Mouse (Mus musculus) midbrain, postnatal 0 days (tissue): ENCODE data around the gene Gm45844. TPM values are rescaled to one million over a fixed set of nuclear protein-coding genes. Genes with fewer than 3 reads are reported as not detected.
"Not testable (repeated sequence)": the region's sequence is repeated elsewhere in the genome, so short reads cannot be mapped to it uniquely, and the experiment has no call there.

Experiments
- ATAC-seq: fragments of 200-750 bp; cut with Nextera tagmentation; 2 replicates; pipeline ENCODE4 v1.8.0; 2017; ENCODE audit warnings: moderate number of reproducible peaks, mild to moderate bottlenecking, moderate TSS enrichment, moderate library complexity; ENCODE audit not compliant: low FRiP score
- DNase-seq: peaks from one replicate; pipeline ENCODE4 v3.0.0-alpha.2; 2015; ENCODE audit warnings: low spot score
- H3K27ac ChIP-seq: fragments of 300-500 bp; sonication (generic); 2 replicates; pipeline ENCODE4 v1.5.1; 2014; ENCODE audit warnings: low read depth, mild to moderate bottlenecking, low read length, mixed read lengths
- H3K27me3 ChIP-seq: fragments of 300-500 bp; sonication (generic); 2 replicates; pipeline ENCODE4 v1.6.1; 2014; ENCODE audit warnings: low read length, control low read depth, mixed read lengths; ENCODE audit not compliant: insufficient read depth
- H3K36me3 ChIP-seq: fragments of 300-500 bp; sonication (generic); 2 replicates; pipeline ENCODE4 v1.6.1; 2014; ENCODE audit warnings: low read length, control low read depth, mixed read lengths; ENCODE audit not compliant: insufficient read depth
- H3K4me1 ChIP-seq: fragments of 300-500 bp; sonication (generic); 2 replicates; pipeline ENCODE4 v1.6.1; 2014; ENCODE audit warnings: mild to moderate bottlenecking, control low read depth, antibody characterized with exemption, low read length, mixed read lengths; ENCODE audit not compliant: insufficient read depth
- H3K4me2 ChIP-seq: fragments of 300-500 bp; sonication (generic); 2 replicates; pipeline ENCODE4 v1.6.1; 2014; ENCODE audit warnings: low read depth, mild to moderate bottlenecking, low read length, mixed read lengths; ENCODE audit not compliant: poor library complexity, severe bottlenecking
- H3K4me3 ChIP-seq: fragments of 300-500 bp; sonication (generic); 2 replicates; pipeline ENCODE4 v1.5.1; 2014; ENCODE audit warnings: low read depth, mild to moderate bottlenecking, low read length, moderate library complexity
- H3K9ac ChIP-seq: fragments of 300-500 bp; sonication (generic); replicated peaks from 2 replicates; pipeline ENCODE4 v1.6.1; 2014; ENCODE audit warnings: mild to moderate bottlenecking, low read length, moderate library complexity, mixed read lengths; ENCODE audit not compliant: poor library complexity, severe bottlenecking
- H3K9me3 ChIP-seq: fragments of 300-500 bp; sonication (generic); 2 replicates; pipeline ENCODE4 v1.6.1; 2016; ENCODE audit warnings: low read length, control low read depth
- CTCF ChIP-seq: IDR thresholded peaks from 2 replicates; pipeline ENCODE4 v1.5.1; 2016; ENCODE audit warnings: antibody characterized with exemption, mild to moderate bottlenecking
- WGBS: fragments of 180-500 bp; shearing (Covaris S2); extraction: QIAGEN DNeasy Blood & Tissue Kit; methylation state at CpG from one replicate; pipeline ENCODE4 v1.1.7; 2014; 5-methylcytosine and 5-hydroxymethylcytosine counted together
- polyA plus RNA-seq: library from polyadenylated mRNA; unstranded; fragments of >200 nt; fragmentation: Nextera tagmentation; extraction: Ambion mirVana; gene quantifications from 2 replicates; pipeline ENCODE4 v1.2.1, GENCODE M21; 2015
- total RNA-seq: library from RNA; depleted of rRNA; stranded (reverse); fragments of >200 nt; gene quantifications from 2 replicates; pipeline ENCODE4 v1.2.3, GENCODE M21; 2014; rRNA removed

Gm45844 gene
- 13.1 and 13.6 TPM in 2 replicates for total RNA-seq
- polyA plus RNA-seq = 11.4 and 11.7 TPM in 2 replicates

DNA sequence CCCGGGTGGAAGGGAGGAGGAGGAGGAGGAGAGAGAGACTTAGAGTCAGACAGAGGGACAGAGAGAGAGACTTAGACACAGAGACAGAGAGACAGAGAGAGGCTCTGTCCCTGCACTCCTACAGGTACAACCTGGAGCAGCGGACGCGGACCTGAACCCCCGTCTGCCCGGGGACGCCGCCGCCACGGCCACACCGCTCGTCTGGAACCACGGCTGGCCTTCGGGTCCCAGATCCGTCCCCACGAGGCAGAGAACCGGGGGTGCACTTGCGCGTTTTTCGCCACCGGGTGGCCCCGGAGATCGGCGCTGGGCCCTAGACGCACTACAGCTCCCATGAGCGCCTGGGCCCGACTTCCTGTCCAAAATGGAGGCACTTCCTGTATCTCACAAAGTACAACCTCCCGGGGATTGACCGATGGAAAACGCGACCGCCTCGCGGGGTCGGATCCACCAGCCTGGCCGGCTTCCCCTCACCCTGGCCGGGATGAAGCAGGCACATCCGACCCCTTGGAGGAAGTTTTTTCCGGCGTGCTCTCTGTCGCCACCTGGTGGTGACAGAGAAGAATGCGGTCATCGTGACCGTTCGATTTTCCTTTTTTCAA lies at the start of gene Gm45844:
TSS of gene Gm45844 (minus strand) at position 324 of the 602 bp plus-strand sequence.
- H3K27me3 ChIP-seq, H3K9me3 ChIP-seq, H3K4me1 ChIP-seq: not testable (repeated sequence)
- peaks cover 10% of the 10 kb centered on the region for H3K36me3 ChIP-seq
- H3K9ac ChIP-seq = peak within 1 kb of the TSS; percentile 59
- peak within 1 kb of the TSS; percentile 67 for H3K27ac ChIP-seq
- H3K4me3 ChIP-seq = peak within 1 kb of the TSS; percentile 36
- TF ChIP-seq CTCF = peak; percentile 96
- ATAC-seq (peak; percentile 99), DNase-seq (peak; percentile 62)
- H3K4me2 ChIP-seq = peak within 1 kb of the TSS; percentile 40
- WGBS = 31% methylated on average over 43 of the region's 45 CpGs

DNA sequence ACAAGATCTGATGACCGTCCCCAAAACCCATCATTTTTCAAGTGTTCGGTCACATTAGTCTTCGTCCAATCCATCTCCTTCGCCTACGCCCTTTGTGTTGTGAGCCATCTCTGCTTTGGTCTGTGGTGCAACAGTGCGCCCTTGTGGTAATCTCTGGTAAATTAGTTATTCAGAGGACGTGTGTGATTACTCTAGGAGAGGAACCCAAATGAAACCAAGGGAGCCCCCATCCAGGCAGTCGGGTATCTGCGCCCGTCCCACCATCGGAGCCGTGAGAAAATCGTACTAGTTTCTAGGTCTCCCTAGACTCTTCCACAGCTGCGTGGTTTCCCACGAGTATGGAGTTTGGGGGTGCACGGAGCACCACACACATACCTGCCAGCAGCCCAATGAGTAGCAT lies 17.5 kb upstream of the Gm45844 start:
- TF ChIP-seq CTCF = peak; percentile 71
- ATAC-seq (no peak), DNase-seq (peak; percentile 59)
- H3K4me3 ChIP-seq = no peak overlapping the region
- no peaks in the 10 kb centered on the region for H3K9me3 ChIP-seq
- no peak overlapping the region for H3K27ac ChIP-seq
- no peaks in the 10 kb centered on the region for H3K4me1 ChIP-seq
- H3K9ac ChIP-seq = no peak overlapping the region
- peaks cover 42% of the 10 kb centered on the region for H3K36me3 ChIP-seq
- no peak overlapping the region for H3K4me2 ChIP-seq
- H3K27me3 ChIP-seq = no peaks in the 10 kb centered on the region
- 75% methylated on average over 16 of the region's 16 CpGs for WGBS

DNA sequence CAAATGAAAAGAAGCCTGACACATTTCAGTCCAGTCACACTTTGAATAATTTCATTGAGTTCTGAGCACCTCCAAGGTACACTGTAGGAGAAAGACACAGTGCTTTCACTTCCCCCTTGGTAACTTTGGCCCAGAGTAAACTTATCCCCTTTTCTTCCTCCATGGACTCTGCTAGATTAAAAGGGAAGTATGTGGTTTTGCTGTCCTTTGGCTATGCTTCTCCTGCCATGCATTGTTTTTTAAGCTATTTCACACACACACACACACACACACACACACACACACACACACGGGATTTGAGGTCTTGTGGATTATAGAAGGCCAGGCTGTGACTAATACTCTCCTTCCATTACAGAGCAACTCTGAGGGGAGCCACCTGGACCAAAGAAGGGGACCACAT lies 3.3 kb upstream of the Gm45844 start:
- no peak for TF ChIP-seq CTCF
- H3K27me3 ChIP-seq = no peaks in the 10 kb centered on the region
- no peak overlapping the region for H3K27ac ChIP-seq
- no peak overlapping the region for H3K9ac ChIP-seq
- peaks cover 30% of the 10 kb centered on the region for H3K36me3 ChIP-seq
- no peaks in the 10 kb centered on the region for H3K9me3 ChIP-seq
- no peaks in the 10 kb centered on the region for H3K4me1 ChIP-seq
- H3K4me3 ChIP-seq = no peak overlapping the region
- H3K4me2 ChIP-seq = no peak overlapping the region
- DNase-seq (no peak), ATAC-seq (no peak)
- WGBS = 79% methylated on average over 1 of the region's 1 CpGs

DNA sequence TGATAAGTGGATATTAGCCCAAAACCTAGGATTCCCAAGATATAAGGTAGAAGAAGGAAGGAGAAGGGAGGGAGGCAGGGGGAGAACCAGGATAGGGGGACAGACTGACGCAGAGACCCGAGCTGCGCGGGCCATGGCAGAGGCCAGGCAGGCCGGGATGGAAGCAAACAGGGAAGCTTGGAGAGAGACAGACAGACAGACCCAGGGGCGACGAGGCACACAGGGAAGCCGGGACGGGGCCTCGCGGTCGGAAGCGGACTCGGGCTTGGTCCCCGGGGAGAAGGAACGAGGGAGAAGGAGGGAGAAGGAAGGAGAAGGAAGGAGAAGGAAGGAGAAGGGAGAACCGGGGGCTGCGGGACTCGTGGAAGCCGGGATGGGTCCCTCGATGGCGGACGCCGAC lies 533 bp downstream of the Gm45844 start:
- peak overlapping the region; percentile 36 for H3K4me3 ChIP-seq
- not testable (repeated sequence) for H3K4me1 ChIP-seq, H3K9me3 ChIP-seq, H3K27me3 ChIP-seq, H3K36me3 ChIP-seq
- H3K4me2 ChIP-seq = peak overlapping the region; percentile 40
- DNase-seq = peak; percentile 59
- H3K27ac ChIP-seq = peak overlapping the region; percentile 67
- H3K9ac ChIP-seq = peak overlapping the region; percentile 59
- WGBS = 26% methylated on average over 20 of the region's 24 CpGs
- peak; percentile 73 for ATAC-seq

DNA sequence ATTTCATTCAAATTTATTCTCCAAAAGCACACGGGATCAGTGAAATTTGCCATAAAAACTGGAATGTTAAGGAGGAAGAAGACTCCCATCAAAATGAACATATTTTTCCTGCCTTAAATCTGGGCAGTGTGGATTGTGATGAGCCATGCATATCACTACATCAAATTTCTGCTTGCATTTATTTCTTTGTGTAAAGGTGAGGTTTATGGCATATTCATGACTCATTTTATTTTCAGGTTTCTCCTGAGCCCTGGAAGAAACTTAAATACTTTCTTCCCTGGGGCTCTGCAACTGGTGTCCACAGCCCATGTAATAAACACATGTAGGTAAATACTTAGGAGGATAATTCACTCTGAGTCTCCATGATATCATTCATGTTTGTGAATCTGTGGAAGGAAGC lies 30.9 kb downstream of the Gm45844 start, which contains the start of gene Vmn2r29:
TSS of gene Vmn2r29 (minus strand) at position 101 of the 400 bp plus-strand sequence.
- not testable (repeated sequence) for H3K4me3 ChIP-seq

DNA sequence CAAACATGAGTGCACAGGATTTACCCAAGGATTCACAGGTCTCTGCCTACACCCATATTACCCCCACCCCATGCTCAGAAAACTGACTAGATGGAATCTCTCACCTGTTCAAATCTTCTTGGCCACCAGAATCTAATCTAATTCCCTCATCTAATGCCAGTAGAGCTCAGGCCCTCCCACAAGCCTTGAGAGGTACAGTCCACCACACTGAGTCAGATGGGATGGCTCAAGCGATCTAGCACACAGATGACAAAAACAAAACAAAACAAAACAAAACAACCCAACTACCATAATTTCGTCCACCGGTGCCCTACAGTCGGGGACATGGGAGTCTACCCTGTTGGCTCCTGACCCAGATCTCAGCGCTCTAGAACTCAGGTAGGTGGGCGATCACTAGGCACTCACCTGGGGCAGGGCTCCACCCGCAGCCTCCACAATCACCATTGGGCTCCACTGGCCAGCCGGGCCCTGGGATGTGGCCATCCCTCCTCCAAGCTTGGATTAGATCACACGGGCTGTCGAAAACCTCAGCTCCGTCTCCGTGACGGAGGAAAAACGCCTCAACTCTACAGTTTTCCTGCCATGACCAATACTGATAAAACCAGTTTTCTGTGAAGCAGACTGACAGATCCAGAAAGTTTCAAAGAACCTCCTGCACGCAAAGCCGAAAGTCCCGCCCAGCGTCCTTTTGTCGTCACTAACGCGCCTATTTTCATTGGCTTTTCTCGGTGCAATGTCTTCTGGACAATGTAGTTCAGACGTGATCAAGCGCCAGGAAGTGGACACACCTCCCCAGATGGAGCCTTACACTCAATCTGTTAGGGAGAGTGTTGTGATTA lies 68.6 kb downstream of the Gm45844 start, which contains the start of gene Zfp772:
TSS of gene Zfp772 (minus strand) at position 686 of the 839 bp plus-strand sequence.
- H3K27me3 ChIP-seq, H3K9me3 ChIP-seq, H3K36me3 ChIP-seq, H3K9ac ChIP-seq, H3K27ac ChIP-seq, H3K4me1 ChIP-seq, ATAC-seq: not testable (repeated sequence)
- Histone ChIP-seq H3K4me2 (peak within 1 kb of the TSS; percentile 46), H3K4me3 (peak within 1 kb of the TSS; percentile 41)
- WGBS = 3% methylated on average over 24 of the region's 24 CpGs
- peak; percentile 26 for DNase-seq

More for the DNA sequence above, 30.9 kb downstream of the Gm45844 start, which contains the start of gene Vmn2r29:
- not testable (repeated sequence) for DNase-seq, H3K4me1 ChIP-seq, H3K4me2 ChIP-seq, H3K9ac ChIP-seq, H3K27me3 ChIP-seq, H3K36me3 ChIP-seq, ATAC-seq, H3K9me3 ChIP-seq, H3K27ac ChIP-seq
- no CpG with 5 or more reads among the region's 1 CpGs for WGBS
